Mouse (Mus musculus) bone marrow, adult 2 months (tissue): ENCODE measurements around the gene Pithd1. TPM values are rescaled to one million over a fixed set of nuclear protein-coding genes. Genes with fewer than 3 reads are reported as not detected.

ENCODE experiments used
- H3K27ac ChIP-seq: fragments of 200-500 bp; 2 replicates; pipeline ENCODE4 v1.5.1; 2012; ENCODE audit warnings: low read depth, mild to moderate bottlenecking, control low read depth, inconsistent platforms, low read length; ENCODE audit not compliant: control insufficient read depth, poor library complexity, insufficient read depth
- H3K4me1 ChIP-seq: fragments of 200-500 bp; 2 replicates; pipeline ENCODE4 v1.6.1; 2011; ENCODE audit warnings: low read length; ENCODE audit not compliant: control insufficient read depth, insufficient read depth
- H3K4me3 ChIP-seq: fragments of 200-500 bp; replicated peaks from 2 replicates; pipeline ENCODE3; 2011; ENCODE audit warnings: mild to moderate bottlenecking, low read depth, low read length, control low read depth; ENCODE audit not compliant: control insufficient read depth
- CTCF ChIP-seq: fragments of 200-500 bp; IDR thresholded peaks from 2 replicates; pipeline ENCODE4 v1.5.1; 2011; ENCODE audit warnings: low read length, control low read depth; ENCODE audit not compliant: control insufficient read depth, insufficient read depth
- POLR2A ChIP-seq: fragments of 200-500 bp; IDR thresholded peaks from 2 replicates; pipeline ENCODE4 v1.6.1; 2011; ENCODE audit warnings: low read depth, mild to moderate bottlenecking, control low read depth, low read length, borderline replicate concordance; ENCODE audit not compliant: control insufficient read depth
- WGBS: fragments of 180-500 bp; shearing (Covaris S2); methylation state at CpG from one replicate; pipeline ENCODE4 v1.1.7; 2018; 5-methylcytosine and 5-hydroxymethylcytosine counted together
- polyA plus RNA-seq: library from polyadenylated mRNA; stranded (reverse); fragments of >200 nt; gene quantifications from 2 replicates; pipeline ENCODE4 v1.2.4, GENCODE M21; 2011; ENCODE audit warnings: low replicate concordance; ENCODE audit not compliant: missing spikeins, insufficient read depth, insufficient read length

Pithd1 gene
- polyA plus RNA-seq, 1 experiment = 49.8 TPM

GRCm38 (mm10) chr4:136004921-136005320 is 17.9 kb upstream of the Pithd1 start:
- TF ChIP-seq CTCF (no peak), POLR2A (no peak)
- WGBS = 81% methylated on average over 2 of the region's 2 CpGs
- H3K27ac ChIP-seq = no peak overlapping the region
- no peaks in the 10 kb centered on the region for H3K4me1 ChIP-seq
- H3K4me3 ChIP-seq = no peak overlapping the region

- TF ChIP-seq CTCF (no peak), POLR2A (no peak)
- 68% methylated on average over 5 of the region's 5 CpGs for WGBS
- H3K4me1 ChIP-seq = no peaks in the 10 kb centered on the region
- no peak overlapping the region for H3K4me3 ChIP-seq
- no peak overlapping the region for H3K27ac ChIP-seq
These were observed 17.1 kb upstream of the Pithd1 start for GRCm38 (mm10) chr4:136004107-136004675.

DNA sequence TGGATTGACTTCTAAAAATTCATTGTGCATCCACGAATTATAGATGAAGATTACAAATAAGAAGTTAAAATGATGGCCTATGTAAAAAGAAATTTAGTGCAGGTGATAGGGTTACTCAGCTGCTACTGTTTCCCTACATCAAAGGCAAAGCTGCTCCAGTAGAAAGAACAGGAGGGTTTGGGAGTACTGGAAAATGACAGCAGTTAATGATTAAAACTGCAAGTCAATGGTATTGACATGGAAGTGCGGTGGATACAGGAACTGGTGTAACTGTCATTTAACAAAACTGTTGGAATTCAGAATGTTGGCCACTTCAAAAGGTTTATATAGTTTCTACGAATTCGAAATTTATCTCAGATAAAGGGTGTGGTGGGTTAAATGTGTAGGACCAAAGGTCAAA is 8.1 kb upstream of the Pithd1 start:
- TF ChIP-seq POLR2A (no peak), CTCF (no peak)
- Histone ChIP-seq H3K4me3 (no peak overlapping the region), H3K27ac (no peak overlapping the region), H3K4me1 (no peaks in the 10 kb centered on the region)
- 86% methylated on average over 4 of the region's 4 CpGs for WGBS

GRCm38 (mm10) chr4:135993941-135994340 is 6.9 kb upstream of the Pithd1 start:
- TF ChIP-seq POLR2A (no peak), CTCF (no peak)
- Histone ChIP-seq H3K4me3 (no peak overlapping the region), H3K4me1 (no peaks in the 10 kb centered on the region), H3K27ac (no peak overlapping the region)
- 94% methylated on average over 6 of the region's 6 CpGs for WGBS

DNA sequence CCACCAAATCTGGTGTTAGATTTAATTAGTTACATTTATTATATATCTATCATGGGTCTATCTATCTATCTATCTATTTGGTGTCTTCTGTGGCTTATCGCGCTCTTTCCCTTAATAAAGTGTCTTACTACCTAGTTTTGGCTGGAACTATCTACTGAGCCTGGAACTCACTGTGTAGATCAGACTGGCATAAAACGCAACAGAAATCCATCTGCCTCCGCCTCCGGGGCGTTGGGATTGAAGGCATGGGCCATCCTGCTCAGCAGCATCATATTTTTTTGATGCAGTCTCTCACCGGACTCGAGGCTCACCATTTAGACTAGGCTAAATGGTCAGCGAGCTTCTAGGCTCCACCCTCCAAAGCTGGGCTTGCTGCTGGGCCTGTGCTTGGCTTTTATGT is 650 bp upstream of the Pithd1 start:
- TF ChIP-seq CTCF (no peak), POLR2A (no peak)
- H3K4me3 ChIP-seq = no peak overlapping the region
- H3K4me1 ChIP-seq = no peaks in the 10 kb centered on the region; the same call in 1 of the 2 replicates
- H3K27ac ChIP-seq = no peak overlapping the region
- WGBS = 74% methylated on average over 9 of the region's 9 CpGs

DNA sequence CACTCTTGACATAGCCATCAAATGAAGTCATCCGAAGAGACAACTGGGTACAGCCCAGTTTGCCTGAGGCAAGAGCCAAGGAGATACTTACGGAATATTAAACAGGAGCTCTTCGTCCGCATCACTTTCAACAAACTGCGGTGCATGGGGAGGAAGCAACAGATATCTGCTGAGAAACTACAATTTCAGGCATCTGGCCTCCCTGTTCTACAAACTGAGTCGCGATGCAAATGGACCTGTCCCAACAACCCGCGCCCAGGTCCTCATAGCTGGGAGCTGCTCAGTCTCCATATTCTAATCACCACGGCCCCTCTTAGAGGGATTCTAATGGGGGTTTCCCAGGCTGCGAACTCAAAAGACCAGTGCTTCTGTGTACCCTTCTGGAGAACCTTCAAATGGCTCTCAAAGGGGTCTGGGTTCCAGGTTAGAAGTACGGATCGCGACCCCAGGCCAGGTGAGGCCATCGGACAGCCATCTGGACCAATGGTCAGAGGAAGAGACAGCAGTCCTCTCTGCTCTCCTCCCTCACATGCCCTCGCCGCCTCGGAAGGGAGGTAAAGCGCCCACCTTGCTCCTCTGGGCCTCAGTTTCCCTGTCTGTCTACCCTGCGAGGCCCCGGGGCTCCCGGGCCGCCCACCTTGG is 642 bp downstream of the Pithd1 start:
- no peak for TF ChIP-seq CTCF
- TF ChIP-seq POLR2A = no peak
- Histone ChIP-seq H3K27ac (peak overlapping the region; percentile 90), H3K4me1 (no peaks in the 10 kb centered on the region; the same call in 1 of the 2 replicates), H3K4me3 (peak overlapping the region; percentile 84)
- 10% methylated on average over 23 of the region's 23 CpGs for WGBS

GRCm38 (mm10) chr4:135985769-135986168 is 1.3 kb downstream of the Pithd1 start:
- TF ChIP-seq POLR2A = no peak
- TF ChIP-seq CTCF = no peak
- peaks cover under 1% of the 10 kb centered on the region for H3K4me1 ChIP-seq
- peak overlapping the region; percentile 84 for H3K4me3 ChIP-seq
- H3K27ac ChIP-seq = peak overlapping the region; percentile 2; the same call in 1 of the 2 replicates
- 92% methylated on average over 7 of the region's 7 CpGs for WGBS

- WGBS = 60% methylated on average over 5 of the region's 5 CpGs
- peaks cover 1% of the 10 kb centered on the region for H3K4me1 ChIP-seq
- no peak overlapping the region for H3K4me3 ChIP-seq
- H3K27ac ChIP-seq = peak overlapping the region; percentile 39
- TF ChIP-seq POLR2A (no peak), CTCF (no peak)
These were observed 1.9 kb downstream of the Pithd1 start for GRCm38 (mm10) chr4:135985193-135985592.
